Mouse (Mus musculus) lung, adult 2 months (tissue): ENCODE measurements around the gene Pcdh9. TPM values are rescaled to one million over a fixed set of nuclear protein-coding genes. Genes with fewer than 3 reads are reported as not detected.

Source experiments
- DNase-seq: peaks from one replicate; pipeline ENCODE4 v3.0.0; 2022
- H3K4me1 ChIP-seq: fragments of 200-500 bp; 2 replicates; pipeline ENCODE4 v1.6.1; 2011; ENCODE audit warnings: low read length; ENCODE audit not compliant: control insufficient read depth, insufficient read depth
- H3K4me3 ChIP-seq: fragments of 200-500 bp; replicated peaks from 2 replicates; pipeline ENCODE3; 2011; ENCODE audit warnings: low read depth, mild to moderate bottlenecking, control low read depth, low read length; ENCODE audit errors: extremely low read depth
- CTCF ChIP-seq: fragments of 200-500 bp; IDR thresholded peaks from 2 replicates; pipeline ENCODE4 v1.5.1; 2011; ENCODE audit warnings: mild to moderate bottlenecking, low read length, control low read depth; ENCODE audit not compliant: insufficient read depth
- POLR2A ChIP-seq: fragments of 200-500 bp; IDR thresholded peaks from 2 replicates; pipeline ENCODE4 v1.6.1; 2011; ENCODE audit warnings: low read depth, mild to moderate bottlenecking, control low read depth, low read length, borderline replicate concordance; ENCODE audit errors: extremely low read depth
- WGBS: fragments of 180-500 bp; shearing (Covaris S2); methylation state at CpG from one replicate; pipeline ENCODE4 v1.1.7; 2018; 5-methylcytosine and 5-hydroxymethylcytosine counted together
- polyA plus RNA-seq: library from polyadenylated mRNA; depleted of rRNA; stranded (reverse); fragments of >200 nt; gene quantifications from 2 replicates; pipeline ENCODE4 v1.2.3, GENCODE M21; 2012

The Pcdh9 gene
- polyA plus RNA-seq, 1 experiment, result 0.27 TPM

GRCm38 (mm10) chr14:93199791-93200190 lies 690.7 kb downstream of the Pcdh9 start:
- TF ChIP-seq POLR2A, result no peak
- no peak for TF ChIP-seq CTCF
- Histone ChIP-seq H3K4me3 (no peak overlapping the region), H3K4me1 (no peaks in the 10 kb centered on the region)
- WGBS, result 32% methylated on average over 2 of the region's 2 CpGs
- no peak for DNase-seq

GRCm38 (mm10) chr14:93182606-93183491 lies 707.6 kb downstream of the Pcdh9 start:
- H3K4me1 ChIP-seq, result no peaks in the 10 kb centered on the region
- H3K4me3 ChIP-seq, result no peak overlapping the region
- TF ChIP-seq CTCF, result no peak
- no peak for TF ChIP-seq POLR2A
- no peak for DNase-seq
- WGBS, result 84% methylated on average over 9 of the region's 9 CpGs

- TF ChIP-seq CTCF (no peak), POLR2A (no peak)
- Histone ChIP-seq H3K4me3 (no peak overlapping the region), H3K4me1 (no peaks in the 10 kb centered on the region)
- DNase-seq, result no peak
Observed at GRCm38 (mm10) chr14:93169201-93169600, 721.3 kb downstream of the Pcdh9 start.

GRCm38 (mm10) chr14:93168367-93168766 lies 722.1 kb downstream of the Pcdh9 start:
- no peak overlapping the region for H3K4me3 ChIP-seq
- WGBS, result 70% methylated on average over 2 of the region's 2 CpGs
- H3K4me1 ChIP-seq, result no peaks in the 10 kb centered on the region
- no peak for DNase-seq
- TF ChIP-seq POLR2A, result no peak
- no peak for TF ChIP-seq CTCF

GRCm38 (mm10) chr14:93143414-93143813 lies 747.1 kb downstream of the Pcdh9 start:
- H3K4me1 ChIP-seq, result no peaks in the 10 kb centered on the region
- WGBS, result 81% methylated on average over 6 of the region's 6 CpGs
- TF ChIP-seq CTCF, result no peak
- no peak for TF ChIP-seq POLR2A

GRCm38 (mm10) chr14:93142076-93142475 lies 748.4 kb downstream of the Pcdh9 start:
- 49% methylated on average over 4 of the region's 4 CpGs for WGBS
- TF ChIP-seq POLR2A, result no peak
- no peak for TF ChIP-seq CTCF
- Histone ChIP-seq H3K4me1 (no peaks in the 10 kb centered on the region), H3K4me3 (no peak overlapping the region)
- DNase-seq, result no peak

More at GRCm38 (mm10) chr14:93143414-93143813, 747.1 kb downstream of the Pcdh9 start:
- no peak for DNase-seq
- H3K4me3 ChIP-seq, result no peak overlapping the region

GRCm38 (mm10) chr14:93126993-93127392 lies 763.5 kb downstream of the Pcdh9 start:
- Histone ChIP-seq H3K4me1 (no peaks in the 10 kb centered on the region), H3K4me3 (no peak overlapping the region)
- WGBS, result 74% methylated on average over 3 of the region's 3 CpGs
- no peak for TF ChIP-seq CTCF
- no peak for TF ChIP-seq POLR2A
- no peak for DNase-seq

GRCm38 (mm10) chr14:93102755-93103154 lies 787.7 kb downstream of the Pcdh9 start:
- 42% methylated on average over 2 of the region's 2 CpGs for WGBS
- no peak for DNase-seq
- no peak for TF ChIP-seq CTCF
- no peak for TF ChIP-seq POLR2A
- H3K4me3 ChIP-seq, result no peak overlapping the region
- H3K4me1 ChIP-seq, result no peaks in the 10 kb centered on the region

GRCm38 (mm10) chr14:93095081-93095480 lies 795.4 kb downstream of the Pcdh9 start:
- Histone ChIP-seq H3K4me3 (no peak overlapping the region), H3K4me1 (no peaks in the 10 kb centered on the region)
- no peak for DNase-seq
- TF ChIP-seq CTCF (no peak), POLR2A (no peak)
- 45% methylated on average over 2 of the region's 2 CpGs for WGBS

GRCm38 (mm10) chr14:93092806-93093205 lies 797.7 kb downstream of the Pcdh9 start:
- no peak for DNase-seq
- no peak for TF ChIP-seq POLR2A
- no peak for TF ChIP-seq CTCF
- Histone ChIP-seq H3K4me1 (no peaks in the 10 kb centered on the region), H3K4me3 (no peak overlapping the region)
- WGBS, result 52% methylated on average over 4 of the region's 4 CpGs
